Mouse (Mus musculus): ENCODE results near the gene Cpvl. TPM values are rescaled to one million over a fixed set of nuclear protein-coding genes. Genes with fewer than 3 reads are reported as not detected.

The Cpvl gene
- total and polyA plus RNA-seq, 3 experiments = not detected

GRCm38 (mm10) chr6:53980817-53981480, 2.5 kb upstream of the Cpvl start:
- Histone ChIP-seq H3K9ac (ENCODE audit: low read depth, low read length) (no peak overlapping the region), H3K79me2 (replicated peaks; ENCODE audit: control insufficient read depth, insufficient read depth, low read length) (no peaks in the 10 kb centered on the region), H3K4me1 (ENCODE audit: control insufficient read depth, insufficient read depth, low read length) (peaks cover under 1% of the 10 kb centered on the region; the same call in 1 of the 2 replicates), H3K36me3 (ENCODE audit: control insufficient read depth, insufficient read depth, low read length) (no peaks in the 10 kb centered on the region), H3K27me3 (ENCODE audit: control insufficient read depth, insufficient read depth, low read length) (no peaks in the 10 kb centered on the region), H3K4me3 (no peak overlapping the region), H3K27ac (no peak overlapping the region)
- 55% methylated on average over 15 of the region's 15 CpGs for WGBS
- intact Hi-C loops (cut with DNase I) = no loop called here
- TF ChIP-seq EP300 (IDR thresholded peaks at IDR 0.05; ENCODE audit: insufficient read depth, low read depth, low read length) (no peak), CTCF (IDR thresholded peaks at IDR 0.05) (no peak)
- no peak for DNase-seq

- intact Hi-C loops (cut with DNase I) = no loop called here
Measured at GRCm38 (mm10) chr6:53974040-53974439, 4.4 kb downstream of the Cpvl start.

GRCm38 (mm10) chr6:53973468-53973867, 5.0 kb downstream of the Cpvl start:
- no peak for DNase-seq
- Histone ChIP-seq H3K27ac (no peak overlapping the region), H3K36me3 (ENCODE audit: control insufficient read depth, insufficient read depth, low read length) (no peaks in the 10 kb centered on the region), H3K79me2 (replicated peaks; ENCODE audit: control insufficient read depth, insufficient read depth, low read length) (no peaks in the 10 kb centered on the region), H3K4me1 (ENCODE audit: control insufficient read depth, insufficient read depth, low read length) (no peaks in the 10 kb centered on the region; the same call in 1 of the 2 replicates), H3K4me3 (no peak overlapping the region), H3K9ac (ENCODE audit: low read depth, low read length) (no peak overlapping the region), H3K27me3 (ENCODE audit: control insufficient read depth, insufficient read depth, low read length) (no peaks in the 10 kb centered on the region)
- TF ChIP-seq CTCF (IDR thresholded peaks at IDR 0.05) (no peak), EP300 (IDR thresholded peaks at IDR 0.05; ENCODE audit: insufficient read depth, low read depth, low read length) (no peak), POLR2A (IDR thresholded peaks at IDR 0.05; ENCODE audit: insufficient read depth, low read depth, low read length) (no peak)
- 35% methylated on average over 5 of the region's 5 CpGs for WGBS
- intact Hi-C loops (cut with DNase I) = no loop called here

More at GRCm38 (mm10) chr6:53974040-53974439, 4.4 kb downstream of the Cpvl start:
- no peak for TF ChIP-seq POLR2A (IDR thresholded peaks at IDR 0.05; ENCODE audit: insufficient read depth, low read depth, low read length)
- no peak for TF ChIP-seq CTCF (IDR thresholded peaks at IDR 0.05)
- TF ChIP-seq EP300 (IDR thresholded peaks at IDR 0.05; ENCODE audit: insufficient read depth, low read depth, low read length) = no peak
- H3K36me3 ChIP-seq (ENCODE audit: control insufficient read depth, insufficient read depth, low read length) = no peaks in the 10 kb centered on the region
- no peaks in the 10 kb centered on the region for H3K27me3 ChIP-seq (ENCODE audit: control insufficient read depth, insufficient read depth, low read length)
- H3K79me2 ChIP-seq (replicated peaks; ENCODE audit: control insufficient read depth, insufficient read depth, low read length) = no peaks in the 10 kb centered on the region
- 72% methylated on average over 1 of the region's 1 CpGs for WGBS
- no peak overlapping the region for H3K9ac ChIP-seq (ENCODE audit: low read depth, low read length)
- no peak overlapping the region for H3K4me3 ChIP-seq
- no peak overlapping the region for H3K27ac ChIP-seq
- no peaks in the 10 kb centered on the region for H3K4me1 ChIP-seq (ENCODE audit: control insufficient read depth, insufficient read depth, low read length)
- no peak for DNase-seq

- no peak for DNase-seq
- no peaks in the 10 kb centered on the region for H3K36me3 ChIP-seq (ENCODE audit: control insufficient read depth, insufficient read depth, low read length)
- H3K9ac ChIP-seq (ENCODE audit: low read depth, low read length) = no peak overlapping the region
- intact Hi-C loops (cut with DNase I) = no loop called here
- H3K27ac ChIP-seq = no peak overlapping the region
- H3K27me3 ChIP-seq (ENCODE audit: control insufficient read depth, insufficient read depth, low read length) = no peaks in the 10 kb centered on the region
- 87% methylated on average over 12 of the region's 12 CpGs for WGBS
- H3K4me1 ChIP-seq (ENCODE audit: control insufficient read depth, insufficient read depth, low read length) = no peaks in the 10 kb centered on the region; the same call in 1 of the 2 replicates
- no peak overlapping the region for H3K4me3 ChIP-seq
- TF ChIP-seq CTCF (IDR thresholded peaks at IDR 0.05) (no peak), POLR2A (IDR thresholded peaks at IDR 0.05; ENCODE audit: insufficient read depth, low read depth, low read length) (no peak), EP300 (IDR thresholded peaks at IDR 0.05; ENCODE audit: insufficient read depth, low read depth, low read length) (no peak)
- H3K79me2 ChIP-seq (replicated peaks; ENCODE audit: control insufficient read depth, insufficient read depth, low read length) = no peaks in the 10 kb centered on the region
Measured at GRCm38 (mm10) chr6:53972238-53972743, 6.2 kb downstream of the Cpvl start.

GRCm38 (mm10) chr6:53971729-53972128, 6.7 kb downstream of the Cpvl start:
- intact Hi-C loops (cut with DNase I) = no loop called here
- Histone ChIP-seq H3K4me1 (ENCODE audit: control insufficient read depth, insufficient read depth, low read length) (no peaks in the 10 kb centered on the region; the same call in 1 of the 2 replicates), H3K79me2 (replicated peaks; ENCODE audit: control insufficient read depth, insufficient read depth, low read length) (no peaks in the 10 kb centered on the region), H3K4me3 (no peak overlapping the region), H3K27me3 (ENCODE audit: control insufficient read depth, insufficient read depth, low read length) (no peaks in the 10 kb centered on the region), H3K36me3 (ENCODE audit: control insufficient read depth, insufficient read depth, low read length) (no peaks in the 10 kb centered on the region), H3K27ac (no peak overlapping the region), H3K9ac (ENCODE audit: low read depth, low read length) (no peak overlapping the region)
- DNase-seq = no peak
- no peak for TF ChIP-seq CTCF (IDR thresholded peaks at IDR 0.05)
- no peak for TF ChIP-seq POLR2A (IDR thresholded peaks at IDR 0.05; ENCODE audit: insufficient read depth, low read depth, low read length)
- no peak for TF ChIP-seq EP300 (IDR thresholded peaks at IDR 0.05; ENCODE audit: insufficient read depth, low read depth, low read length)
- 50% methylated on average over 3 of the region's 3 CpGs for WGBS

- H3K36me3 ChIP-seq (ENCODE audit: control insufficient read depth, insufficient read depth, low read length) = no peaks in the 10 kb centered on the region
- 48% methylated on average over 10 of the region's 10 CpGs for WGBS
- no peak overlapping the region for H3K4me3 ChIP-seq
- no peak for DNase-seq
- no peak overlapping the region for H3K9ac ChIP-seq (ENCODE audit: low read depth, low read length)
- H3K27me3 ChIP-seq (ENCODE audit: control insufficient read depth, insufficient read depth, low read length) = no peaks in the 10 kb centered on the region
- H3K27ac ChIP-seq = no peak overlapping the region
- TF ChIP-seq EP300 (IDR thresholded peaks at IDR 0.05; ENCODE audit: insufficient read depth, low read depth, low read length) (no peak), CTCF (IDR thresholded peaks at IDR 0.05) (no peak), POLR2A (IDR thresholded peaks at IDR 0.05; ENCODE audit: insufficient read depth, low read depth, low read length) (no peak)
- intact Hi-C loops (cut with DNase I) = no loop called here
- H3K4me1 ChIP-seq (ENCODE audit: control insufficient read depth, insufficient read depth, low read length) = no peaks in the 10 kb centered on the region; the same call in 1 of the 2 replicates
- H3K79me2 ChIP-seq (replicated peaks; ENCODE audit: control insufficient read depth, insufficient read depth, low read length) = no peaks in the 10 kb centered on the region
Measured at GRCm38 (mm10) chr6:53969081-53969480, 9.4 kb downstream of the Cpvl start.
